Mouse (Mus musculus) lung, postnatal 0 days (tissue): ENCODE results near the gene Noc3l.

ENCODE experiments used
- CTCF ChIP-seq: IDR thresholded peaks from 2 replicates; pipeline ENCODE4 v1.5.1; 2016; ENCODE audit warnings: antibody characterized with exemption, mild to moderate bottlenecking
- EP300 ChIP-seq: IDR thresholded peaks from 2 replicates; pipeline ENCODE4 v1.6.1; 2016; ENCODE audit warnings: antibody characterized with exemption, mild to moderate bottlenecking, control low read depth

DNA sequence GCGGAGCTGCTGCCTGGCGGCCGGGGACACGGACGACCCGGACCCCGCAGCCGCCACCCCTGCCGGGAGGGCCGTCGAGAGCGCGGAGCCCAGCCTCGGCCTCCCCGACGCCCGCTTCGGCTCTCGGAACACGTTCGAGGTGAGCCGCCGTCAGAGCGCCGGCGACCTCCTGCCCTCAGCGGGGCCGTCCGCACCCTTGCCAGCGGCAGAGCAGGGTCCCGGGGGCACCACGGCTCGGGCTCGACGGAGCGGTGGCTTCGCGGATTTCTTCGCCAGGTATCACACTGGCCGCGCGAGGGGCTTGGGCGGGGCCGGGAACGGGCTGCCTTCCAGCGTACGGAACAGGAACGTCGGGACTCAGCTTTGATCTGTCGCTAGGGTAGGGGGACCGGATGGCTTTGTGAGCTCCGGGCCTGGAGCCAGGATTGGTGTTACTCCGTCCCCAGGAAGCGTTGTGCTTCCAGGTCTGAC lies 18.2 kb upstream of the Noc3l start:
- TF ChIP-seq EP300 (no peak), CTCF (peak; percentile 3; the same call in 1 of the 2 replicates)
